Mouse (Mus musculus) left cerebral cortex, postnatal 25 days (tissue): Measurements from ENCODE around the gene Hoxd13. TPM values are rescaled to one million over a fixed set of nuclear protein-coding genes. Genes with fewer than 3 reads are reported as not detected.

ENCODE experiments used
- DNase-seq, 2 experiments: peaks; one replicate each; pipeline ENCODE4 v3.0.0; 2022; ENCODE audit warnings: low spot score in 2 of 2, mixed read lengths in 1 of 2
- intact Hi-C: fragments of 180-260 bp; cut with DNase I; formaldehyde crosslinking; loops from one replicate; pipeline ENCODE4 v1.15.1; 2025
- total RNA-seq, 2 experiments: library from RNA; stranded (reverse); gene quantifications; 2 replicates each; pipeline ENCODE4 v1.2.3; 2021

Hoxd13 gene
- total RNA-seq, 2 experiments from 2014 or later, result not detected

- no peak for DNase-seq
- intact Hi-C loops, result no loop called here
These were observed 21.6 kb downstream of the Hoxd13 start for GRCm38 (mm10) chr2:74689574-74690337.

- no peak for DNase-seq
- intact Hi-C loops, result no loop called here
These were observed 22.2 kb downstream of the Hoxd13 start for GRCm38 (mm10) chr2:74690338-74690716.

GRCm38 (mm10) chr2:74691022-74691951, 23.2 kb downstream of the Hoxd13 start, which contains the start of gene Hoxd10:
TSS of gene Hoxd10 (plus strand) at chr2:74691924.
- DNase-seq, result no peak

GRCm38 (mm10) chr2:74691995-74692807, 24.1 kb downstream of the Hoxd13 start:
- intact Hi-C loops, result no loop called here
- no peak for DNase-seq

More at GRCm38 (mm10) chr2:74691022-74691951, 23.2 kb downstream of the Hoxd13 start, which contains the start of gene Hoxd10:
- intact Hi-C loops, result no loop called here

GRCm38 (mm10) chr2:74692808-74693431, 24.8 kb downstream of the Hoxd13 start:
- intact Hi-C loops, result no loop called here
- DNase-seq, result no peak

- intact Hi-C loops, result no loop called here
- DNase-seq, result no peak
These were observed 25.3 kb downstream of the Hoxd13 start for GRCm38 (mm10) chr2:74693432-74693827.

GRCm38 (mm10) chr2:74694066-74694465, 26.0 kb downstream of the Hoxd13 start:
- intact Hi-C loops, result no loop called here
- DNase-seq, result no peak

GRCm38 (mm10) chr2:74695383-74695782, 27.3 kb downstream of the Hoxd13 start:
- intact Hi-C loops, result no loop called here
- no peak for DNase-seq

- DNase-seq, result no peak
- intact Hi-C loops, result no loop called here
These were observed 27.8 kb downstream of the Hoxd13 start for GRCm38 (mm10) chr2:74695813-74696430.

GRCm38 (mm10) chr2:74696442-74697335, 28.6 kb downstream of the Hoxd13 start:
- intact Hi-C loops, result no loop called here

GRCm38 (mm10) chr2:74697567-74698121, 29.5 kb downstream of the Hoxd13 start, which contains the start of gene Hoxd9:
TSS of gene Hoxd9 (plus strand) at chr2:74697727.
- intact Hi-C loops, result no loop called here

More at GRCm38 (mm10) chr2:74696442-74697335, 28.6 kb downstream of the Hoxd13 start:
- no peak for DNase-seq

GRCm38 (mm10) chr2:74698201-74699052, 30.3 kb downstream of the Hoxd13 start:
- intact Hi-C loops, result no loop called here
- no peak for DNase-seq

More at GRCm38 (mm10) chr2:74697567-74698121, 29.5 kb downstream of the Hoxd13 start, which contains the start of gene Hoxd9:
- no peak for DNase-seq

GRCm38 (mm10) chr2:74699053-74699430, 30.9 kb downstream of the Hoxd13 start:
- intact Hi-C loops, result no loop called here
- no peak for DNase-seq

GRCm38 (mm10) chr2:74699664-74700545, 31.8 kb downstream of the Hoxd13 start:
- no peak for DNase-seq
- intact Hi-C loops, result loop anchor here (5.0 kb wide), 6 partner anchors 43 to 722 kb away; partner anchors contain the start of gene Evx2

- intact Hi-C loops, result loop anchor here (5.0 kb wide), 6 partner anchors 43 to 722 kb away; partner anchors contain the start of gene Evx2
- no peak for DNase-seq
These were observed 32.5 kb downstream of the Hoxd13 start for GRCm38 (mm10) chr2:74700546-74701112.
